Mouse (Mus musculus): ENCODE data around the gene Gmpr2.

Gmpr2 gene

DNA sequence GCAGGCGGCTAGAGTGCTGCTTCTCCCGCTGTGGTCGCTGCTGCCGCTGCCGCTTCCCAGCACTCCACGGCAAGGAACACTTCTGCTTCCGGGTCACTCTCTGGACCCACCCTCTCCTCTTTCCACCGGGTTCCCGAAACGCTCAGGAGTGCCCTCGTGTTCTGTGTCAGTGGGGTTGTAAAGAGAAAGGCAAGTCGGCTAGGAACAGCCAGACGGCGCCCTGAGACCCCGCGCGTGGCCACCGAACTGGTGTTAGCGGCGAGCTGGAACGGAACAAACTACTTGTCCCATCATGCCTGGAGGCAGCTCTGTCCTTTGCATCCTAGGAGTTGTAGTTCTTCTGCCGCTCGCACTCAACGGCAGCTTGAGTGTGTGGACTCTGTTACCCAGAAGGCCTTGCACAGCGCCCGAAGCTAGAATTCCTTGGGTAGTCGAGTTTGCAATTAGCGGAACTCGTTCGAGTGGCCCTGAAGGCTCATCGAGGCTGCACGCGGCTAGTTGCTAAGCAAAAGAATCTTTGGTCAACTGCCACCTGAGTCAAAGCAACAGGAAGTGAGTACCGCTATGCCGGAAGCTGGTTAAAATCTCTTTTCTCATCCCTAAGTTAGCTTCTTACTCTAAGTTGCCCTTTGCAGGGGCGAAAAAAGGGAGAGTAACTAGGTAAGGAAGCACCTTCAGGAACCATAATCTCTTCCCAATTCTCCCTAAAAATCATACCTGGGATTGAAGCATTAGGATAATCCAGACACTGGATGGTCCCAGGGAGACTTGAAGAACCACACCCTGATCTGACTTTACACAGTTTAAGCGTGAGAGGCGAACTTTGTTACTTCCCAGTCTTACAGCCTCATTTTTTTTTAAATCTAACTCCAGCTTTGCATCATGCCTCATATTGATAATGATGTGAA lies at the start of gene Gmpr2, which contains the start of gene Nedd8:
Gene Gmpr2 (plus strand): TSS at position 109 of the 908 bp plus-strand sequence.
Gene Nedd8 (minus strand): TSS at position 292 of the 908 bp plus-strand sequence.
- DNase-seq (ENCODE audit: low spot score) = peak; percentile 94

DNA sequence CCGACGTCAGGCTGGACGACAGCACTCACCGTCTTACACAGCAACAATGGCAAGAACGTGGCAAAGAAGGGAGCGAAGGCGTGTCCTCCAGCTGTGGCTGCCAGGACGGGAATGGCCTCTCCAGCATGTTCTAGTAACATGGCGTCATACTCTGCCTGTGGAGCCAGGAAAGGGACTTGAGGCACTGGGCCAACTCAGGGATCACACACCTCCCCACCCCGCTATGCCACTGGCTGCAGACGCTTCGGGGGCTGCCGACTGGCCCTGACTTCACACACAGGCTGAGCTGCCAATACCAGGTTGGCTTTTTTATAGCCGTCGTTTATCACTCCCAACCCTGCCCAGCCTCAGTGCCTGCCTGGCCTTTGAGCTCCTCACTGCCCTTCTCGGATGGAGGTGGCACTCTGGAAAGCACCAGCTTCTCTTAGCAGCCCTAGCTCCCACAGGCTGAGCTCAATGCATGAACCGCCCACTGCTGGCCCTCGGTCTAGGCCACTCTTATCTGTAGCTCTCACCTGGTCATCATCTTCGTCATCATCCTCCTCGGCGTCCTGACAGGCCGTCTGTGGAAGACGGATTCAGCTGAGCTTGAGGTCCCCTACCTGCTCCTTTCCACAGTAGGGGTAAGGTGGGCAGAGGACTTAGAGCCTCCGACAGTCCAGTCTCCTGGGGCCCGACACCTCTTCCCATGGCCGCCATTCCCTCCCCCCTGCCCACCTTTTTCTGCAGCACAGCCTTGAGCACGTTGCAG lies 43.5 kb upstream of the Gmpr2 start:
- no peak for DNase-seq (ENCODE audit: low spot score)

DNA sequence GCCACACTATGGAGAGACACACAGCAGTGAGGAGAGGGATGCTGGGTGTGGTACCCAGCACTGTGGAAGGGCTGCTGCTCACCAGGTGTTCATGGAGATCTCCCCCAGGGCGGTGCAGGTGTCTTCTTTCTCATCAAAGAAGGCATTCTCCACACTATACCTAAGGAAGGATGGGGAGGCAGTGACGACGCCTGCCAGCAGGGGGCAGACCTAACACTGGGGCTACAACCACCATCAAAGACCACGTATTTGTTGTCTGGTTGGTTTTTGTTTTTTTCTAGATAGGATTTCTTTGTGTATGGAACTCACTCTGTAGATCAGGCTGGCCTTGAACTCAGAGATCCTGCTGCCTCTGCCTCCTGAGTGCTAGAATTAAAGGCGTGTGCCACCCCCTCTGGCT lies 42.4 kb upstream of the Gmpr2 start:
- no peak for DNase-seq (ENCODE audit: low spot score)

DNA sequence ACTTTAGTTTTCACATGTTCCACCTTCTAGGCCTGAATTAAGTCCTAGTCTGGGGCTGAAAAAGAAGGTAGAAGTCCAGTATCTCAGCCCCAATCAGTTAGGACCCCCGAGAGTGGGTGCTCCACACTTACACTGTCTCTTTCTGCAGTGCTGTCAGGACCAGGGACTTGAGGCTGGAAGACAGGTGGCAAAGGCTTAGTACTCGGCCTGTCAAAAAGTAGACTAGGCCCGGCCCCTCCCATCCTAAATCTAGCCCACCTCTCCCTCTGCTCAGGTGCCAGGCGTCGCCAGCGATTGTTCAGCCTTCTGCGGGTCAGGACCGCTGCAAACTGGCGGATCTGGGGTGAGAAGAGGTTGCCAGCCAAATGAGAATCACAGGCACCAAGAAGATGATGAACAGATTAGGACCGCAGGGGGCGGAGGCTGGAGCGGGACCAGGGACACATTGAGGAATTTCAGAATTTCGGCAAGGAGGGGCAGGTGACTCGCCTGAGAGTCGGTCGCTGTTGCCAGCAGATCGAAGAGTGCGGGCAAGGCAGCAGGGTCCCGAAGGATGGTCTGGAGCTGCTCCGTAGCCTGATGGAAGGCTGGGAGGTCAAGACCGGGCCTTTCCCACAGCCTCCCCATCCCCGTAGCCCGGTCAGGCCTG lies 36.7 kb upstream of the Gmpr2 start:
- no peak for DNase-seq (ENCODE audit: low spot score)

DNA sequence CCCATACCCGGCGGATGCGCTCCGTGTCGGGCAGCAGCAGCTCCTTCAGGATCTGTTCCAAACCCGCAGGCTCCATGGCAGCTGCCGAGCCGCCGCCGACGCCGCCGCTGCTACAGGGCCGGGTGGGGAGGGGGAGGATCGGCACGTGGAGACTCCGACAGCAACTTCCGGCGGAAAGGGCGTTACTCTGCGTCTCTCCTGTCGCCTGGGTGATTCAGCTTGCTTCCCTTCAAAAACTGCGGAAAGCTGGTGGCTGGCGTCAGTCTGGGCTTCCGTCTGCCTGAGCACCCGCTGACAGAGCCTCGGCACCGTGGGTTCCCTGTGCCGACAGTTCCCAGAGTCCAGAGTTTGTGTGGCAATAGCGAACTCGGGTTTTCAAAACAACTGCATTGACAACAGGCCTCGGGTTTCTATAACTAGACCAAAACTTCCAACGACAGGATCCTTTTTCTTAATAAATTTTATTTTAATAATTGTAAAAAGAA lies 36.2 kb upstream of the Gmpr2 start, which contains the start of gene Ipo4:
Gene Ipo4 (minus strand): TSS at position 435 of the 485 bp plus-strand sequence.
- DNase-seq (ENCODE audit: low spot score) = peak; percentile 51

DNA sequence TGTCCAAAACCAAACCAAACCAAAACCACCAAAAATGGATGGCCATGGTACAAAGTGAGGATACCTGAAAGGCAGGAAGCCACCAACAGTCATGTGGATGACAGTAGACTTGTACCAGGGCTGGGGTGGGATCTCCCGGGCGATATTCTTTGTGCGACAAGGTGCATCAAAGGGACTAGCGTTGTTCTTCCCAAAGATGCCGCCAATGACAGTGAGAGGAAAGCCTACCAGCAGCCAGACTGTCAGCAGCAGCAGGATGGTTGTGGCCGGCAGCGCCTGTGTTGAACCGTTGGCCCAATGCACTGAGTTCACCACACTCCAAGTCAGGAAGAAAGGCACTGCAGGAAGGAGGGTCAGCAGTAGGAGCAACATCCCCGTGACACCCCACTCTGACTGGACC lies 33.9 kb upstream of the Gmpr2 start, which contains the start of gene Gm49378:
Gene Gm49378 (minus strand): TSS at position 101 of the 400 bp plus-strand sequence.
- no peak for DNase-seq (ENCODE audit: low spot score)

DNA sequence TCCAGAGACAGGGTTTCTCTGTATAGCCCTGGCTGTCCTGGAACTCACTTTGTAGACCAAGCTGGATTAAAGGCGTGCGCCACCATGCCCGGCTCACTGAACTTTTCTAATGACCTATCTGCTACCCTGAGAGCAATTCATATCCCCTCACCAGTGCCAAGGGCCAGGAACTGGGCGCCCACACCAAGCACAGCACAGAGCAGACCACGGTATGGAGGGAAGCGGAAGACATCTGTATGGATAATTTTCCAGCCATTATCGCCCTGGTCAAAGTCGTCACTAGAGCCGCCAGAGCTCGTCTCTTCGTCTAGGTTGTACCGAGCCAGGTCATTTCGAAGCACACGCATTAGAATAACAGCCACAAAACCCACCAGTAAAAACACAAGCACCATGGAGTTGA lies 30.9 kb upstream of the Gmpr2 start:
- DNase-seq (ENCODE audit: low spot score) = no peak

DNA sequence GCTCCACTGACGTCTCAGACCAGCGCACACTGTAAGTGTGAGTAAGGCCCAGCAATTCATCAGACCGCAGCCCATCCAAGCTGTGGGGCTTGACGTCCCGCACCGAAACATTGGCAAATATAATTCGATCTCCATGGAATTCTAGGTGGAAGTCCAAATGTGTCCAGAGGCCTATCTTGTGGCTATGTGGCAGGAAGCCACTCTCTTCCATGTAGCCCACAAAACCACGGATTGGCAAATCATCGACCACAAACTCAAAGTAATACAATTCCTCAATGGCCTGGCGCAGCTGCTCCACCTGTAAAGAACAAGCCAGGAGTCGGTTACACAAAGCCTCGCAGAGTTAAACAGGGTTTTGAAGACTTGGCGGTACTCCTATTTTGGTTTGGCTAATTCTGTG lies 30.4 kb upstream of the Gmpr2 start:
- no peak for DNase-seq (ENCODE audit: low spot score)

DNA sequence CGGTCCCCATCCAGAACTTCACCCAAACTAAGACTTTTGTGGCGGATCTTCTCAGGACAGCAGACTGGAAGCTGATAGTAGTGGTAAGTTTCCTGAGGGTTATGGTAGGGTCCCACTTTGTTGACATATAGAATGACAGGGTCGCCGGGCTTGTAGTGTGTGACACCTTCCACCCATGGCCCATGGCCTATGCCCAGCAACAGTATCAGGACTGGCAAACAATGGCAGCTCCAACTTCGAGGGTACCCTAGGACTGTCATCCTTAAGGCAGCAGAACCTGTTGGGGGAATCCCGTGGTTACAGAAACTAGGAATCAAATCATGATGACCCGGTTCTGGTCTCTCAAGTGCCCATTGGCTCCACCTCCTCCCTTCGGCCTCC lies 29.1 kb upstream of the Gmpr2 start:
- DNase-seq (ENCODE audit: low spot score) = no peak

DNA sequence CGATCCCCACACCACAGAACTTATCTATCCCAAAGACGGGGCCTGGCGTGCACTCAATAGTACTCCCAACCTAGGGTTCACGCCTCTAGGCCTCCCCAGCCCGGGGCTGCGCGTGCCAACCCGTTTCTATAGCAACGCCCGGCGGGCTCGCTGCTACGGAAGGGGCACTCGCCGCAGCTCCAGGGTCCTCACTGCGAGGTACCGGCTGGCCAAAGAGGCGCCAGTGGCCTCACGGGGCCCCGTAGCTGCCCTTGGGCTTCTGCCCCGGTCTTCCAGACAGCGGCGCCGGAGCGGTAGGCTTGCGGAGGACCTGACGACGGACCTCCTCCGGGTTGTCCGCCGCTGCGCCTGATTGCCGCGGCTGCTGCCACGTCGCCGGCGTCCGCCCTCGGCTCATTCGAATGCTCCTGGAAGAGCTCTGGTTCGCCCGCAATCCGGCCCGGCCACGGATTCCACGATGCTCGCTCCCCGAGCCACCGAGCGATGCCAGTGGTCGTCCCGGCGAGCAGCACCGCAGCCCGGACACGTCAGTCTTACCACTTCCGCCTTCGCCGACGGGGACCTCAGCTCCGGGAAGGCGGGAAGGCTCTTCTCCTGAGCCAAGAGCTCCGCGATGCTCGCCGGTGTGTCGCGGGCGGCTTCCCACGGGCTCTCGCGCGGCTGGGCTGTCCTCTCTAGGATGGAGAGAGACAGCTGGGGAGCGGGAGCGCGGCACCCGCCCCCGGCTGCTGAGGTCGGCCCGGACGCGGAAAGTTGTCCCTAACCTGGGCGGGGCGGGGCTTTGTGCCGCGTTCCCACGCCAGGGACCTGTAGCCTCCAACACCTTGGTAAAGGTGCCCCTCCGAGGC lies 28.5 kb upstream of the Gmpr2 start, which contains the start of gene Tm9sf1:
Gene Tm9sf1 (minus strand): TSS at position 747 of the 848 bp plus-strand sequence.
- peak; percentile 79 for DNase-seq (ENCODE audit: low spot score)

DNA sequence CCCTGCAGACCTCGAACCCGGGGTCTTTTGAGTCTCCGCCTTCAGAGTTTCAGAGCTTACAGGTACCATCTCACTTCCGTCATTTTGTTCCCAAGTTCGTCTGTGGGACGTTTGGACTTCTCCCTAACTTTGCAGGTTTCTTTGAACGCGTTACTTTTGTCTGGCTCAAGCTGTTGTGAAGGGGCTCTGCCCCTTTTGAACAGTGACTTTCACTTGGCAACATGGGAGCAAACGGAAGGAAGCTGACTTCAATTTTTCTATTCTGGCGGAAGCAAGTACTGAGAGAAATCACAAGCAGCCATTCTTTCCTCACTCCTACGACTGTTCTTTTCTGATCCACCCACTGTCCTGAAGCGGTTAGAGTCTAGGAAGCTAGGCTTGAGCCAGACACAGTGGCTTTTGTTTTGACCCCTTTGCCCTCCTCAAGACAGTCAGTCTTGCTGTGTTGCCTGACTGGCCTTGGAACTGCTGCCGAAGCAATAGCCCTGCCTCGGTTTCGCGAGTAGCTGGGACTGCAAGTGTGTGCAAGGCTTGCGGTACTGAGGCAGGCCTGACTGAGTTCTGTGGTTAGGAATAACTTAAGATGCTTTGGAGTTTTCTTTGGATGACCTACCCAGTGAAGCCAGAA lies 27.4 kb upstream of the Gmpr2 start:
- DNase-seq (ENCODE audit: low spot score) = no peak

DNA sequence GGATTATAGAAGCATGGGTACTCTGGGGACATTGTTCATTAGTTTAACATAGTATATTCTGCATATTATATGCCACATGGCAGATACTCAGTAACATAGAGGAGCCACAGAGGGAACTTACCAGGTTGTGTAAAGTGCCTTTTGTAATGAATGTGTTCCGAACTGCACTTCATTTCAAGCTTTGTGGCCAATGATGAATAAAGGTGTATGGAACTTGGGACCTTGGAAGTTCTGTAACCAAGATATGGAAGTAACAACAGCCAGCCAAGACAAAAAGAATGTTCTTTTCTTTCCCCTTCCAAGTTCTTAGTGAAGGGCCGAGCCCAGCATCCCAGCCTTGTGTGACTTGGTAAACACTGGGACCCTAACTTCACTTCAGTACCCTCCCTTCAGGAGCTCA lies 21.9 kb upstream of the Gmpr2 start, which contains the start of gene Tssk4:
Gene Tssk4 (plus strand): TSS at position 301 of the 400 bp plus-strand sequence.
- DNase-seq (ENCODE audit: low spot score) = no peak

DNA sequence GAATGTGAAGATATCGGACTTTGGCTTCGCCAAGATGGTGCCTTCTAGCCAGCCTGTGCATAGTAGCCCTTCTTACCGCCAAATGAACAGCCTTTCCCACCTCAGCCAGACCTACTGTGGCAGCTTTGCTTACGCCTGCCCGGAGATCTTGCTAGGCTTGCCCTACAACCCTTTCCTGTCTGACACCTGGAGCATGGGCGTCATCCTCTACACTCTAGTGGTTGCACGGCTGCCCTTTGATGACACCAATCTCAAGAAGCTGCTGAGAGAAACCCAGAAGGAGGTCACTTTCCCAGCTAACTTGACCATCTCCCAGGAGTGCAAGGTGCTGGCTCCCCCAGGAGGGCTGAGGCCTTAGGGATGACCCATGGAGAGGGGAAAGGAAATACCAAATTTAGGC lies 20.2 kb upstream of the Gmpr2 start:
- no peak for DNase-seq (ENCODE audit: low spot score)

DNA sequence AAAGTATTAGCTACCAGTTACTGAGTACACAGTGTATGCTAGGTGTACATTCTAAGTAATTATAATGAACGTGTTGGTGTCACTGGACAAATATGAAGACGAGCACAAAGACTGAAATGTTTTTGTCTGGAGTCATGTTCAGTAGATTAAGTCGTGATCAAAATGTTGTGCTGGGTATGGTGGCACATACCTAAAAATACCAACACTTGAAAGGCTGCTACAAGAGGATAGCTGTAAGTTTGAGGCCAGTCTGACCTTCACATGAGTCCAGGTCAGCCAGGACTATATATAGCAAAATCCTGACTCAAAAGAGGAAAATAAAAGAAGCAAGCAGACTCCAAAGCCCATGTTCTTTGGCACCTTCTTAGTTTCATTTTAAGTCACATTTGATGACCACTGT lies 14.8 kb upstream of the Gmpr2 start:
- no peak for DNase-seq (ENCODE audit: low spot score)

DNA sequence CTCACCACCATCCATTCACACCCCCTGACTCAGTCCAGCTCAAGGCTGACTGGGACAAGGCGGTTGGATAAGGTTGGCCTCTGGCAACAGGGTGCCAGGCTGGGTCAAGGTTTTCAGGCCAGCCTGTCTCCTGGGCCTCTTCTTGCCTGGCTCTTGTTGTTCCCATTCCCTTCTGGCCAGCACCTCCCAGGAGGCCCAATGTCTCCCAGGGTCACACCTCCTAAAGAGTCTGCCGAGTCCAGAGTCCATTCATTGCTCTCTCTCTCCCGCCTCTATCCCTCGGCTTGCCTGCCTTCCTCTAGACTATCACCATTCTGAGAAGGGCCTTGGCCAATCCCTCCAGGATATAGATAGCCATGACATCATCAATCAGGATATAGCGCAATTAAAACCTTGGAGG lies 13.7 kb upstream of the Gmpr2 start:
- no peak for DNase-seq (ENCODE audit: low spot score)

DNA sequence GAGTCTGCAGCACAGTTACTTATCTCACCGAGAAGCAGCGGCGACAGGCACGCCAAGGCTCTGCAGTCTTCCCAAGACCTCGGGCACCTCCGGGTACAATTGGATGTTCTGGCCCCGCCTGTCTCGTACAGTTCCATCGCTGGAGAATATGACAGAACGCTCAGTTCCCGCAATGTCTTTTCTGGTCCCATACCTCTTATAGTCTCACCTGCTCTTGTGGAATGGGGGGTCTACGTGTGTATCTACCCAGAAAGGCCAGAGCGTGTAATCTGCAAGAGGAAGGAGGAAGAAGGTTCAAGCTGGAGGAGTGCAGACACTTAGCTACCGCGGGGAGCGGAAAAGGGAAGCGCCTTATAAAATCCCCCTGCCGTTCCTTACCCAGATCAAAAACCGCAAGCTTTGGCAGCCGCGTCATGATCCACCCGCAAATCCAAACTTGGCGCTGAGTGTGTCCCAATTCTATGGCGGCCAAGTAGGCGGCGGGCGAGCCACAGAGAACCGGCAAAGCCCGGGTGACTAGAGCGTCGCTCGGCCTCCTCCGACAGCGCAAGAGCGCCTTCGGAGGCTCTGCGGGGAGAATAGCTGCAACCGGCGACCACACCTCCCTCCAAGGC lies 11.7 kb upstream of the Gmpr2 start, which contains the start of gene Mdp1:
Gene Mdp1 (minus strand): TSS at position 549 of the 614 bp plus-strand sequence.
- peak; percentile 44 for DNase-seq (ENCODE audit: low spot score)

DNA sequence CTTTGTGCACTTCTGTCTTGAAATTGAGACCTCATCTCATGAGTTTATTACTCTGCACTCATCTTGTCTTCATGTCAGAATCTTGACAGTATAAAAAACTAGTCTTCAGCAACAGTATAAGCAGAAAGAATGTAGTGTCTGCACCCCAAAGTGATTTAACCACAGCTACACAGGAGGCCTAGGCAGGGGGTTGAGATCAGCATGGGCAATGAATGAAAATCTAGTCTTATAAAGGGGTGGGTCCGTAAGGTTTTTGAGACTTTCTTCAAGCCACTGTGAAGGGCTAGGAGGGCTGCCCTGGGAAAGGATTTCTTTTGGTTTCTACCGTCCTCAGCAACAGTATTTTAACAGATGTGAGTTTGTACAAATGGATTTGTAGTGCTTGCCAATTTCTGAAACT lies 11.1 kb upstream of the Gmpr2 start:
- no peak for DNase-seq (ENCODE audit: low spot score)

DNA sequence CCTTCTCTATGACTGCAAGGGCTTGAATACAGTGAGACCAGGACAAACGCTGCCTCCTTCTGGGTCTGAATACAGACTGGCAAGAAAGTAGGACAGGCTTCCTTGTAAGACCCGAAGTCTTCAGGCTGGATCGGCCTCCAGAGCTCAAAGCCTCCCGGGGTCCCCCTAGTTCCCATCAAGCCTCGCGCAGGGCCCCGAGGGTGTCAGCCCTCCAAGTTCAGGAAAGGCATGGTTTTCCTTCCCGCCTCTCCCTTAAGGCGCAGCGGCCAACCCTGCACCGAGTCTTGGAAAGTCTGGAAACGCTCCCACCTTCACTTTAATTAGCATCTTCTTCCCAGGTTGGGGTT lies 282 bp upstream of the Gmpr2 start:
- DNase-seq (ENCODE audit: low spot score) = peak; percentile 24

DNA sequence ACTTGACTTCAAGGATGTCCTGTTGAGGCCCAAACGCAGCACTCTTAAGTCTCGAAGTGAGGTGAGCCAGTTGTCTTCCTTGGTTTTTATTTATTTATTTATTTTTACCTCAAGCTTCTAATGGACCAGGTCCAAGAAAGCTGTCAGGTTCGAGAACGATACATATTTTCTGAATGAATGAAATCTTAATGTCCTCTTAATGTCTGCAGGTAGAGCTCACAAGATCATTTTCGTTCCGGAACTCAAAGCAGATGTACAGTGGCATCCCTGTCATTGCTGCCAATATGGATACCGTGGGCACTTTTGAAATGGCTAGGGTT lies 960 bp downstream of the Gmpr2 start:
- no peak for DNase-seq (ENCODE audit: low spot score)

DNA sequence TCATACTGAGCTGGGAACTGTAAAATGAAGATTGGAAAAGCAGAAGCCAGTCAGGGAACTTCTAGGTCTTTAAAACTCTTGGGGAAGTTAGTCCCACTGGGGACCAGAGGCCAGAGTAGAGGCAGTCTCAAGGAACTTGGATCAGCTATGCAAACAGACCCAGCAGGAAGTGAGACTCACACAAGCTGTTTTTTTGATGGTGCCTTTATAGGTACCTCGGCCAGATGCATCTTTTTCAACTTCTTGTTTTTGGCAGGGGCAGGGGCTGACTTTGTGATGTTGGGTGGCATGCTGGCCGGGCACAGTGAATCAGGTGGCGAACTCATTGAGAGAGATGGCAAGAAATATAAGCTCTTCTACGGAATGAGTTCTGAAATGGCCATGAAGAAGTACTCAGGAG lies 5.9 kb downstream of the Gmpr2 start:
- no peak for DNase-seq (ENCODE audit: low spot score)
